Mouse (Mus musculus): Measurements from ENCODE around the gene Gli2.

The Gli2 gene

DNA sequence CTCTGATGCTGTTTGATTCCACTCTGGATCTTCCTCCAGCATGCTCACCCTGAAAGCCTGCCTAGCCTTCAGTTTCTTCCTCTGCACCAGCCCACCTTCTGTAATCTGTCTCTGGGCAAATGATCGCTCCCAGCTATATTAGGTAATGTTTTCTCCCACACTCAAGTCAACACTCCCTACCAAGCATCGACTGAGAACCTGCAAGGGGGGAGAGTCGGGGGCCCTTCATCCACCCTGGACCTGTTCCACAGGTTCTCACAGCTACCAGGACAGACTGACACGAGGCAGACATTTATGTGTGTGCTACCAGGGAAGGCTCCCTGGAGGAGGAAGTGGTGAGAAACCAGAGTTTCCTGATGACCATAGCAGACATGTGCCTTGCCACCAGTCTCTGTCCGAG, 264.6 kb downstream of the Gli2 start:
- in situ Hi-C loops (cut with MboI; ENCODE audit: low pct_unique_long_range_greater_than_20kb in 1 of 2, low sequenced_read_pairs in 2 of 2, unreplicated experiment in 1 of 2), result loop anchor here in 1 of 2 experiments (25.0 kb wide), 1 partner anchor 648 kb away; no protein-coding TSS in a partner anchor

DNA sequence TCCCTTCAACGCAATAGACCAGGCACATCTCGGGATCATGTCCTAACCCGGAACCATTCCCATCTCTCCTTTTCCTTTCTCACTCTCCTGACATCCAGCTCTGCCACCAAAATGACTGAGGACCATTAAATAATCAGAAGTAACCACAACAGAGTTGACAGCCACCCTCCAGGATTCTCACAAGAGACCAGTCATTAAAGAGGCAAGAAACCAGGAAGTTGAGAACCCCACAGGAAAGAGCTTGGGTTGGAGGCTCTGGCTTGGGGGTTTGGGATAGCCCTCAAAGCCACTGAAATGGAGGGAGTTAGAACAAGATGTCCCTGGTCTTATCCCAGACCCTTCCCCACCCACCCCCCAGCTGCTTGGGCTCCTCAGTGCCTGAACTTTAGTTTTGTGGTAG, 265.9 kb downstream of the Gli2 start:
- in situ Hi-C loops (cut with MboI; ENCODE audit: low pct_unique_long_range_greater_than_20kb in 1 of 2, low sequenced_read_pairs in 2 of 2, unreplicated experiment in 1 of 2), result loop anchor here in 1 of 2 experiments (25.0 kb wide), 1 partner anchor 650 kb away; no protein-coding TSS in a partner anchor
